Mouse (Mus musculus): Measurements from ENCODE around the gene Slc4a1. TPM values are rescaled to one million over a fixed set of nuclear protein-coding genes. Genes with fewer than 3 reads are reported as not detected.

Slc4a1 gene
- polyA plus RNA-seq, 1 experiment, result 2.6 TPM

- DNase-seq (ENCODE audit: low read depth), result no peak
- TF ChIP-seq POLR2A (IDR thresholded peaks at IDR 0.05; ENCODE audit: borderline replicate concordance, extremely low read depth, insufficient read depth, insufficient read length, poor library complexity, severe bottlenecking) (no peak), CTCF (IDR thresholded peaks at IDR 0.05; ENCODE audit: borderline replicate concordance, extremely low read depth, insufficient read depth, insufficient read length) (no peak)
Measured at GRCm38 (mm10) chr11:102347683-102348082, 18.3 kb downstream of the Slc4a1 start.

- no peak for DNase-seq (ENCODE audit: low read depth)
- TF ChIP-seq POLR2A (IDR thresholded peaks at IDR 0.05; ENCODE audit: borderline replicate concordance, extremely low read depth, insufficient read depth, insufficient read length, poor library complexity, severe bottlenecking) (no peak), CTCF (IDR thresholded peaks at IDR 0.05; ENCODE audit: borderline replicate concordance, extremely low read depth, insufficient read depth, insufficient read length) (no peak)
Measured at GRCm38 (mm10) chr11:102346926-102347325, 19.1 kb downstream of the Slc4a1 start.

- DNase-seq (ENCODE audit: low read depth), result no peak
- no peak for TF ChIP-seq CTCF (IDR thresholded peaks at IDR 0.05; ENCODE audit: borderline replicate concordance, extremely low read depth, insufficient read depth, insufficient read length)
- no peak for TF ChIP-seq POLR2A (IDR thresholded peaks at IDR 0.05; ENCODE audit: borderline replicate concordance, extremely low read depth, insufficient read depth, insufficient read length, poor library complexity, severe bottlenecking)
Measured at GRCm38 (mm10) chr11:102344458-102344857, 21.5 kb downstream of the Slc4a1 start.

GRCm38 (mm10) chr11:102342742-102343141 lies 23.3 kb downstream of the Slc4a1 start:
- peak; percentile 15 for DNase-seq (ENCODE audit: low read depth)
- TF ChIP-seq POLR2A (IDR thresholded peaks at IDR 0.05; ENCODE audit: borderline replicate concordance, extremely low read depth, insufficient read depth, insufficient read length, poor library complexity, severe bottlenecking) (no peak), CTCF (IDR thresholded peaks at IDR 0.05; ENCODE audit: borderline replicate concordance, extremely low read depth, insufficient read depth, insufficient read length) (no peak)

GRCm38 (mm10) chr11:102341101-102341500 lies 24.9 kb downstream of the Slc4a1 start:
- TF ChIP-seq POLR2A (IDR thresholded peaks at IDR 0.05; ENCODE audit: borderline replicate concordance, extremely low read depth, insufficient read depth, insufficient read length, poor library complexity, severe bottlenecking) (no peak), CTCF (IDR thresholded peaks at IDR 0.05; ENCODE audit: borderline replicate concordance, extremely low read depth, insufficient read depth, insufficient read length) (no peak)
- DNase-seq (ENCODE audit: low read depth), result no peak

- no peak for TF ChIP-seq POLR2A (IDR thresholded peaks at IDR 0.05; ENCODE audit: borderline replicate concordance, extremely low read depth, insufficient read depth, insufficient read length, poor library complexity, severe bottlenecking)
- peak; percentile 42; the same call in 1 of the 2 replicates for TF ChIP-seq CTCF (IDR thresholded peaks at IDR 0.05; ENCODE audit: borderline replicate concordance, extremely low read depth, insufficient read depth, insufficient read length)
- no peak for DNase-seq (ENCODE audit: low read depth)
Measured at GRCm38 (mm10) chr11:102339624-102340023, 26.4 kb downstream of the Slc4a1 start.

- TF ChIP-seq CTCF (IDR thresholded peaks at IDR 0.05; ENCODE audit: borderline replicate concordance, extremely low read depth, insufficient read depth, insufficient read length) (no peak), POLR2A (IDR thresholded peaks at IDR 0.05; ENCODE audit: borderline replicate concordance, extremely low read depth, insufficient read depth, insufficient read length, poor library complexity, severe bottlenecking) (no peak)
- peak; percentile 67 for DNase-seq (ENCODE audit: low read depth)
Measured at GRCm38 (mm10) chr11:102339195-102339594, 26.8 kb downstream of the Slc4a1 start.

GRCm38 (mm10) chr11:102338561-102338960 lies 27.4 kb downstream of the Slc4a1 start:
- TF ChIP-seq POLR2A (IDR thresholded peaks at IDR 0.05; ENCODE audit: borderline replicate concordance, extremely low read depth, insufficient read depth, insufficient read length, poor library complexity, severe bottlenecking) (no peak), CTCF (IDR thresholded peaks at IDR 0.05; ENCODE audit: borderline replicate concordance, extremely low read depth, insufficient read depth, insufficient read length) (no peak)

GRCm38 (mm10) chr11:102337921-102338320 lies 28.1 kb downstream of the Slc4a1 start:
- DNase-seq (ENCODE audit: low read depth), result no peak
- TF ChIP-seq CTCF (IDR thresholded peaks at IDR 0.05; ENCODE audit: borderline replicate concordance, extremely low read depth, insufficient read depth, insufficient read length), result no peak
- no peak for TF ChIP-seq POLR2A (IDR thresholded peaks at IDR 0.05; ENCODE audit: borderline replicate concordance, extremely low read depth, insufficient read depth, insufficient read length, poor library complexity, severe bottlenecking)

More at GRCm38 (mm10) chr11:102338561-102338960, 27.4 kb downstream of the Slc4a1 start:
- DNase-seq (ENCODE audit: low read depth), result peak; percentile 92

- TF ChIP-seq POLR2A (IDR thresholded peaks at IDR 0.05; ENCODE audit: borderline replicate concordance, extremely low read depth, insufficient read depth, insufficient read length, poor library complexity, severe bottlenecking), result no peak
- no peak for TF ChIP-seq CTCF (IDR thresholded peaks at IDR 0.05; ENCODE audit: borderline replicate concordance, extremely low read depth, insufficient read depth, insufficient read length)
- no peak for DNase-seq (ENCODE audit: low read depth)
Measured at GRCm38 (mm10) chr11:102336191-102336590, 29.8 kb downstream of the Slc4a1 start.

- peak; percentile 41 for DNase-seq (ENCODE audit: low read depth)
- TF ChIP-seq POLR2A (IDR thresholded peaks at IDR 0.05; ENCODE audit: borderline replicate concordance, extremely low read depth, insufficient read depth, insufficient read length, poor library complexity, severe bottlenecking), result no peak
- no peak for TF ChIP-seq CTCF (IDR thresholded peaks at IDR 0.05; ENCODE audit: borderline replicate concordance, extremely low read depth, insufficient read depth, insufficient read length)
Measured at GRCm38 (mm10) chr11:102334973-102335700, 30.9 kb downstream of the Slc4a1 start.

GRCm38 (mm10) chr11:102334010-102334409 lies 32.0 kb downstream of the Slc4a1 start:
- TF ChIP-seq CTCF (IDR thresholded peaks at IDR 0.05; ENCODE audit: borderline replicate concordance, extremely low read depth, insufficient read depth, insufficient read length) (no peak), POLR2A (IDR thresholded peaks at IDR 0.05; ENCODE audit: borderline replicate concordance, extremely low read depth, insufficient read depth, insufficient read length, poor library complexity, severe bottlenecking) (no peak)
- DNase-seq (ENCODE audit: low read depth), result peak; percentile 25

All from brain, embryonic 14.5 days (tissue).